Mouse (Mus musculus) regulatory T cell (primary cell): ENCODE results near the gene Panx2.

Experiments used
- in situ Hi-C: fragments of 300-600 bp; cut with MboI, MseI; formaldehyde crosslinking; loops from one replicate; pipeline ENCODE4 v1.15.1; 2025; ENCODE audit warnings: high pct_unique_total_duplicates

Panx2 gene

DNA sequence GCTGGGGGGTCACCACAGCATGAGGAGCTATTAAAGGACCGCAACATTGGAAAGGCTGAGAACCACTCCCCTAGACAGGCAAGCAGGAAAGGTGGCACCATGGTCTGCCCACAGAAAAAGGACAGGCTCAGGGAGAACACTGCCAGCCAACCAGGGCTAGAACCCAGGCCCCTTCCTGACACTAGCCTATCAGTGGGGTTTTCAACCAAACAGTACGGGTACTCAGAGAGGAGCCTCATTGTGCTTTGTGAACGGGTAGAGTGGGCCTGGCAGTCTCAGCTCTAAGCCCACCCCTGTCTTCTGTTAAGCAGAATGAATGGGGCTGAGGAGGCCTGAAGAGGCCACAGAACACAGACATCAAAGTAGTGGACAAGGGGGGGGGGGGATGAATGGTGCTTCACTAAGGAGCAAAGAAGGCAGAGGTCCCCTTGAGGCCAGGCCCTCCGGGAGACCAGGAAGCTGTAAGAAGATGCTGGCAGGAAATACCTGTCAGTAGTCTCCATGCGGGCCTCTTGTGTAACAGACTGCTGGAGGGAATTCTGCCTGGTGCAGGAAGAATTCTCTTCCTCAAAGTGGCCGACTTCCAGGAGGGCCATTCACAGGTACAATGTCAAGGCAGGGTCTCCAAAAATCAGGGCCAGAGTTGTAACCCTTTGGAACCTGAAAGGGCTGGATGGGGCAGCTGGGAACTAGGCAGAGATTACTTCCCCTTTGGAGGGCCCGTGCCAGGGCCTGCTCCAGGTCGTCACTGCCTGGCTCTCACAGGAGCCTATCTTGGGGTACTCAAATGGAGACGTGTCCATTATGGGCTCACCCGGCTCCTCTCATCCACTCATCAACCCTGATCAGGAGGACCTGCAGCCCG is 15.3 kb downstream of the Panx2 start, which contains the start of gene Trabd:
Trabd (plus strand) TSS at position 512 of the 865 bp plus-strand sequence.
- in situ Hi-C loops = no loop called here

DNA sequence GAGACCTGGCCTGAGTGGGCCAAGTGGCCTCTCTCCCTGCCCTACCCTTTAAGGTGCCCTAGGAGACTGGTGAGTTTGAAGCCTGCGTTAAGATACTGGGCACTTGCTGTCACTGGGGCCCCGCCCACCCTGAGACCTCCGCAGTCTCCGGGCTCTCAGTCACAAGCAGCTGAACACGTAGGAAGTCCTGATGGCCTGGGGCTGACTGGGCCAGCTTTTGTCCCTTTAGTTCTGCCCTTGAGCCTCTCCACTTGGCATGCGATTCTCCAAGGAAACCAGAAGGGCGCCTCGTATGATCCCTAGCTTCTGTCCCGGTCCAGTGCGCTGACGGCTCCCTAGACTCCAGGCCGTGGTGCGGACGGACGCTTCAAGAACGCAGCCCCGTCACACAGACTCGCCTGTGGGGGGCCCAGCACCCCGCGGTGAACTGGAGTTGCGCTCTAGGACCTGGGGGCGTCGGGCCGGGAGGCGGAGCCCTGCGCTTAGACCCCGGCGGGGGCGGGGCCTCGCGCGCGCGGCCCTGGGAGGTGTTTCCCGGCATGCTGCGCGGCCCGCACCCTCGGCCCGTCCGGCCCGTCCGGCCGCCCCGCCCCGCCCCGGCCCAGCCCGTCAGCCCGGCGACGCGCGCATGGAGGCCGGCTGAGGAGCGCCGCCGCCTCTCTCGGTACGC is 16.1 kb downstream of the Panx2 start:
- in situ Hi-C loops = no loop called here

GRCm38 (mm10) chr15:89076156-89076731 is 16.7 kb downstream of the Panx2 start:
- in situ Hi-C loops = no loop called here

- in situ Hi-C loops = no loop called here
Observed at GRCm38 (mm10) chr15:89078208-89078836, 18.8 kb downstream of the Panx2 start.

- in situ Hi-C loops = loop anchor here (10.0 kb wide), 1 partner anchor 259 kb away; no protein-coding TSS in a partner anchor
Observed at GRCm38 (mm10) chr15:89083906-89084305, 24.4 kb downstream of the Panx2 start.

DNA sequence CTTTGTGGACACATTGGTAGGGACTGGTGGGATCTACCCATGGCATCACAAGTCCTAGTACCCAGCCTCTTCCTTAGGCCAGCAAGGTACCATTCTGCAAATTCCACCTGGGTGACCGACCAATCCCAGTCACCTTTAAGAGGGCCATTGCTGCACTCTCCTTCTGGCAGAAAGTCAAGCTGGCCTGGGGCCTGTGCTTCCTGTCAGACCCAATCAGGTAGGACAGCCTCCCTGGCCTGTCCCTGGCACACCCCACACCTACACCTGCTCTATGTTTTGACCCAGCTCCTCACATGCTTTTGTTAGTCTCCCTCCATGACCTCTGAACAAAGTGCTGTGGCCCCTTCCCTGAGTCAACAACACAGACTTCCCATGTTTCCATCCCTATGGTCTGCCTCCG is 25.3 kb downstream of the Panx2 start:
- in situ Hi-C loops = loop anchor here (10.0 kb wide), 1 partner anchor 260 kb away; no protein-coding TSS in a partner anchor

GRCm38 (mm10) chr15:89088607-89089247 is 29.2 kb downstream of the Panx2 start, which contains the start of gene Selenoo:
Gene Selenoo, plus strand, starts transcription at chr15:89089084.
- in situ Hi-C loops = loop anchor here (10.0 kb wide), 1 partner anchor 264 kb away; no protein-coding TSS in a partner anchor

- in situ Hi-C loops = loop anchor here (10.0 kb wide), 1 partner anchor 265 kb away; no protein-coding TSS in a partner anchor
Observed at GRCm38 (mm10) chr15:89089248-89090051, 29.9 kb downstream of the Panx2 start.

DNA sequence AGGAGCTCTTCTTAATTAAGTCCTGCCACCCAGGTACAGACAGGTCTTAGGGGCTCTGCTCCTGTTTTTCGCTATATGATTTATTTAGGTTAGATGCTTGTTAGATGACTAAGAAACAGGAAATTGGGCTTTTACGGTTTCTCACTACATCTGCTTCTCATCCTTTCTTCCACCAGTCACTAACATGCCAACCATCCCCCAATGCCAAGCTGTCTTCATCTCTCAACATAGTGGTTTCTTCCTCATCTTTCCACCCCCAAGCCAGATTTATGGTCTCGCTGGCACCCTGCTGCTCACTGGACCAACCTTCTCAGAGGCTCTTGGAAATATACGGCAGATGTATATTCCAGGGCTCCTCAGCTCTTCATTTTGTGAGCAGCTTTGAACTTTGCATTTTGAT is 31.1 kb downstream of the Panx2 start:
- in situ Hi-C loops = no loop called here

GRCm38 (mm10) chr15:89092181-89092580 is 32.6 kb downstream of the Panx2 start:
- in situ Hi-C loops = no loop called here

- in situ Hi-C loops = no loop called here
Observed at GRCm38 (mm10) chr15:89097450-89097849, 37.9 kb downstream of the Panx2 start.

GRCm38 (mm10) chr15:89098616-89099015 is 39.1 kb downstream of the Panx2 start:
- in situ Hi-C loops = no loop called here

- in situ Hi-C loops = no loop called here
Observed at GRCm38 (mm10) chr15:89100823-89101222, 41.3 kb downstream of the Panx2 start.

DNA sequence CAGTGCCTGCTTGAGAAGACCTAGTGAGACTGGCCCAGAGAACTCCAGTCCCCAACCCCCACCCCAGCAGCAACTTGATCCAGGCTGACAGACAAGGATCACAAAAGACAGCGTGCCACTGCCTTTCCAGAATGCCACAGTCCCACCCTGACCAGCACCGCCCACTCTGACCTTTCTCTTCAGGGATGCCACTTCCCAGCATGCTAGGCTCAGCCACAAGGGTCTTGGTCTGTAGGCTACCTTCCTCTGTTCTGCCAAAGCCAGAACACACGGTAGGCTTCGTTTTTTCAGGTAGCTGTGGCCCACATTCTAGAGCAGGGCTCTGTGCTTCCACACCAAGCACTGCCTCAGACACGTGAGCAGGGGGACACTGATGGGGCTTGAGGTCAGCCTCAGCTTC is 43.1 kb downstream of the Panx2 start:
- in situ Hi-C loops = no loop called here

DNA sequence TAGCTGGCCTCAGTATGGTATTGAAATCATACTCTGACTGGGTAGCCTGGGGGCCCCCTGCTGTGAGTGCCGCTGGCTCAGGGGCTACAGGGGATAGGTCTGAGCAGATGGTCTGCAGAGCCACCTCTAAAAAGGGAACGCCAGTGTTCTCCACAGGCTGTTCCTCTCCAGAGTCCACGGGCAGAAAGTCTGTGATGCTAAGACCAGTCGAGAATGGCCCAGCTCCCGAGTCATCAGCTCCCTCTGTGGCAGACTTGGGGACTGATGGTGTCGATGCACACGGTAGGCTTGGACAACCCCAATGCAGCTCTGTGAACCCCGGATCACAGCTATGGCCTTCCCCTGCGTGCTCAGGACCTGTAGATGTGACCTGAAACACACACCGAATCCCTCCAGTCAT is 44.4 kb downstream of the Panx2 start:
- in situ Hi-C loops = no loop called here

DNA sequence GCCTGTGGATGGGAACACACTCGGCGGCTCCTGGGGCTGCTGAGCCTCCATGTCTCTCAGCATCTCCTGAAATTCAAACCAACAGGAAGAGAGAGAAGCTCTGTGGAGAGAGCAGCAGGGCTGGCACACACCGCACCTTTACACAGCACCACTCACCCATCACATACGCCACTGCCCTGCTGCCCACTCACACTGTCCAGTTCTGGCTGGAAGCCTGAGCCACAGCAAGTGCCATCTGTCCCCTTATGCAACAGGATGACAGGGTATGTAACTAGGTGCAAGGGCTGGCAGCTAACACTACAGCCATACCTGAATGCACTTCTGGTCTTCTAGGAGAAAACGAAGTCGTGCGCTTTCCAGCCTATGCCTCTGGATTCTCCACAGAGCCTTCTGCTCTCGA is 44.9 kb downstream of the Panx2 start:
- in situ Hi-C loops = no loop called here

DNA sequence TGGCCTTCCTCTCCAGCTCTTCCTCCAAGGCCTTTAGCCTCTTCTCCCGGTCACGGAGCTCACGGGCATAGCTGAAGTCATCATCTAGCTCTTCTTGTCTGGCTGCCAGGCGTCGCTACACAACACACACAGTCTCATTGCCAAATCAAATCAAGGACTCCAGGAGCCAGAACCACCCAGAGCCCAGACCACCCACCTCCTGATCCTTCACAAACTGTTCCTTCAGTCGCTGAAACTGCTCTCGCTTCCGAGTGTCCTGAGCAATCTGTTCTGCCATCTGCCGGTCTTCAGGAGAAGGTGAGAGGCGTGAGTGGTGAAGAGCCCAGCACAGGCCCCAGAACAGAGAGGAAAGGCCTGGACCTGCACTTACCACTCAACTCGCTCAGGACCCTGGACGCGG is 46.5 kb downstream of the Panx2 start:
- in situ Hi-C loops = no loop called here

DNA sequence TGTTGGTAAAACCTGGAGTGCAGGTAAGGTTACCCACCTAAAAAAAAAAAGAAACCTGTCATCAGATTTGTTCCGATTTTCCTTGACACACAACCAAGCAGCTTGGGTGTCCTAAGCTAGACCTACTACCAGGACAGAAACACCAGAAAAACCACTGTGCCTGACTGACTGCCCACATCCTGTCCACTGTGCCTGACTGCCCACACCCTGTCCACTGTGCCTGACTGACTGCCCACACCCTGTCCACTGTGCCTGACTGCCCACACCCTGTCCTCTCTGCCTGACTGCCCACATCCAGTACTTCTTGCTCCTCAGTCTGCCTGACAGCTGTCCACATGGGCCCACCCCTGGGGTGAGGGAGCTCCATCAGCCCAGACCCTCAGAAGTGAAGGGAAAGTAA is 47.4 kb downstream of the Panx2 start:
- in situ Hi-C loops = no loop called here

DNA sequence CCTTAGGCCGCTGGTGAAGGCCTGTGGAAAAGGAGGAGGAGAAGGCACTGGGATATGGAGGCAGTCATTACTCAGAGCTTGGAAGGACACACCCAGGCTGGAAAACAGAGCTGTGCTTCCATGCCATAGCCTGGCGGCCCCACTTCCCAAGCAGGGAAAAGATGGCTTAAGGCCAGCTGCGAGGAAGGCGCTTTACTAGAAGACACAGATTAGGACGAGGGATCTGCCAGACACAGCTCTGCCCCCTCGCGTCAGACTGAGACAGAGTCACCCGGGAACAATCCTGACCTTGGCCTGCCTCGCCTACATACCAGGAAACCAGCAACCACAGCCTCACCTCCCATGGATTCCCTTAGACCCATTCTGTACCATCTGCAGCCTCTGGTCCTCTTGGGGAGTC is 50.6 kb downstream of the Panx2 start:
- in situ Hi-C loops = no loop called here

GRCm38 (mm10) chr15:89118007-89118406 is 58.5 kb downstream of the Panx2 start:
- in situ Hi-C loops = no loop called here
